Mouse (Mus musculus): ENCODE measurements around the gene Tef. TPM values are rescaled to one million over a fixed set of nuclear protein-coding genes. Genes with fewer than 3 reads are reported as not detected.

The Tef gene
- total RNA-seq, 2 experiments from 2014 or later: 123 to 132 TPM

- intact Hi-C loops (cut with DNase I): no loop called here
- no peak for DNase-seq
These were observed 62.0 kb downstream of the Tef start for GRCm38 (mm10) chr15:81864238-81864637.

- DNase-seq: no peak
- intact Hi-C loops (cut with DNase I): no loop called here
These were observed 67.8 kb downstream of the Tef start for GRCm38 (mm10) chr15:81869985-81870384.

GRCm38 (mm10) chr15:81871604-81872261 is 69.5 kb downstream of the Tef start, which contains the start of gene Phf5a:
TSS of gene Phf5a (minus strand) at chr15:81871911.
- intact Hi-C loops (cut with DNase I): loop anchor here (1.0 kb wide), 1 partner anchor 13 kb away; the partner anchor contains the start of gene Tob2
- peak; percentile 86 to 88 for DNase-seq

GRCm38 (mm10) chr15:81872262-81873136 is 70.3 kb downstream of the Tef start, which contains the start of gene Aco2:
TSS of gene Aco2 (plus strand) at chr15:81872309.
- intact Hi-C loops (cut with DNase I): loop anchor here (1.0 kb wide), 1 partner anchor 14 kb away; the partner anchor contains the start of gene Tob2
- DNase-seq: peak; percentile 99 to 100

Other genes with a start within 250 kb of the Tef start
- 10 to 100 TPM; 45.4 to 55.0 TPM for gene Ep300, start 217.1 kb upstream of the Tef start, total RNA-seq (2021)
- 10 to 100 TPM in 1 of 2 experiments, 1 to 10 TPM in 1; 9.4 to 11.0 TPM for gene L3mbtl2, start 138.5 kb upstream of the Tef start, total RNA-seq (2021)
- 1 to 10 TPM; 1.5 to 2.1 TPM for gene Chadl, start 105.1 kb upstream of the Tef start, total RNA-seq (2021)
- gene Zc3h7b, start 57.4 kb upstream of the Tef start, total RNA-seq (2021): 10 to 100 TPM; 73.7 to 73.9 TPM
- 10 to 100 TPM; 24.9 to 25.1 TPM for gene Rangap1, start 56.9 kb upstream of the Tef start, total RNA-seq (2021)
- 100 to 1,000 TPM in 1 of 2 experiments, 10 to 100 TPM in 1; 74.9 to 130 TPM for gene Tob2, start 56.4 kb downstream of the Tef start, total RNA-seq (2021)
- 10 to 100 TPM; 35.0 to 39.8 TPM for gene Phf5a, start 69.5 kb downstream of the Tef start, total RNA-seq (2021)
- 1,000 to 10,000 TPM; 2,177 to 2,250 TPM for gene Aco2, start 69.9 kb downstream of the Tef start, total RNA-seq (2021)
- gene Polr3h, start 123.8 kb downstream of the Tef start, total RNA-seq (2021): 10 to 100 TPM in 1 of 2 experiments, 1 to 10 TPM in 1; 9.0 to 10.6 TPM
- 10 to 100 TPM; 72.5 to 86.4 TPM for gene Csdc2, start 134.3 kb downstream of the Tef start, total RNA-seq (2021)
- gene Pmm1, start 158.5 kb downstream of the Tef start, total RNA-seq (2021): 10 to 100 TPM; 24.8 to 26.0 TPM
- not detected for gene 1700029P11Rik, start 178.1 kb downstream of the Tef start, total RNA-seq (2021)
- 10 to 100 TPM; 25.0 to 26.5 TPM for gene Xrcc6, start 185.4 kb downstream of the Tef start, total RNA-seq (2021)
- 10 to 100 TPM; 26.9 to 30.9 TPM for gene Desi1, start 231.4 kb downstream of the Tef start, total RNA-seq (2021)
- gene Snu13, start 245.2 kb downstream of the Tef start, total RNA-seq (2021): 10 to 100 TPM; 51.0 to 55.2 TPM